Mouse (Mus musculus) retina, adult 2 months (tissue): ENCODE results near the gene 6430571L13Rik.

Experiments
- DNase-seq: peaks from one replicate; pipeline ENCODE4 v3.0.0-alpha.2; 2012; ENCODE audit warnings: low read depth, low spot score

The 6430571L13Rik gene

GRCm38 (mm10) chr9:107340911-107341645 is 676 bp downstream of the 6430571L13Rik start:
- no peak for DNase-seq

- no peak for DNase-seq
These were observed 1.9 kb downstream of the 6430571L13Rik start for GRCm38 (mm10) chr9:107342201-107342709.

- no peak for DNase-seq
These were observed 2.9 kb downstream of the 6430571L13Rik start for GRCm38 (mm10) chr9:107343146-107343943.

- DNase-seq, result no peak
These were observed 3.6 kb downstream of the 6430571L13Rik start for GRCm38 (mm10) chr9:107344027-107344426.

GRCm38 (mm10) chr9:107346081-107346480 is 5.7 kb downstream of the 6430571L13Rik start:
- DNase-seq, result no peak

GRCm38 (mm10) chr9:107347586-107348183 is 7.3 kb downstream of the 6430571L13Rik start:
- no peak for DNase-seq

GRCm38 (mm10) chr9:107349321-107349720 is 8.9 kb downstream of the 6430571L13Rik start:
- no peak for DNase-seq

- no peak for DNase-seq
These were observed 14.4 kb downstream of the 6430571L13Rik start for GRCm38 (mm10) chr9:107354826-107355225.

- no peak for DNase-seq
These were observed 15.7 kb downstream of the 6430571L13Rik start for GRCm38 (mm10) chr9:107355870-107356765.

GRCm38 (mm10) chr9:107357651-107358050 is 17.2 kb downstream of the 6430571L13Rik start:
- peak; percentile 56 for DNase-seq

GRCm38 (mm10) chr9:107360989-107361388 is 20.6 kb downstream of the 6430571L13Rik start:
- DNase-seq, result no peak

GRCm38 (mm10) chr9:107366644-107367043 is 26.2 kb downstream of the 6430571L13Rik start:
- DNase-seq, result peak; percentile 59

- DNase-seq, result no peak
These were observed 27.9 kb downstream of the 6430571L13Rik start for GRCm38 (mm10) chr9:107368302-107368701.

GRCm38 (mm10) chr9:107369270-107370105 is 29.1 kb downstream of the 6430571L13Rik start:
- no peak for DNase-seq

GRCm38 (mm10) chr9:107370106-107370463 is 29.7 kb downstream of the 6430571L13Rik start:
- no peak for DNase-seq

- DNase-seq, result no peak
These were observed 32.0 kb downstream of the 6430571L13Rik start for GRCm38 (mm10) chr9:107372441-107372840.

- no peak for DNase-seq
These were observed 34.2 kb downstream of the 6430571L13Rik start for GRCm38 (mm10) chr9:107374623-107375022.

GRCm38 (mm10) chr9:107375451-107375850 is 35.0 kb downstream of the 6430571L13Rik start:
- DNase-seq, result no peak

- DNase-seq, result no peak
These were observed 37.6 kb downstream of the 6430571L13Rik start for GRCm38 (mm10) chr9:107377961-107378512.

GRCm38 (mm10) chr9:107381723-107382122 is 41.3 kb downstream of the 6430571L13Rik start:
- no peak for DNase-seq
